Mouse (Mus musculus) kidney, postnatal 14 days (tissue): ENCODE results near the gene Chst11.

Experiments used
- DNase-seq: peaks from one replicate; pipeline ENCODE4 v3.0.0; 2022; ENCODE audit warnings: mixed read lengths

The Chst11 gene

GRCm38 (mm10) chr10:82991756-82992519 lies 6.6 kb downstream of the Chst11 start:
- no peak for DNase-seq

- DNase-seq, result no peak
These were observed 9.0 kb downstream of the Chst11 start for GRCm38 (mm10) chr10:82994284-82994683.

- no peak for DNase-seq
These were observed 12.2 kb downstream of the Chst11 start for GRCm38 (mm10) chr10:82997460-82997859.

GRCm38 (mm10) chr10:83000169-83000568 lies 14.9 kb downstream of the Chst11 start:
- no peak for DNase-seq

- DNase-seq, result no peak
These were observed 15.4 kb downstream of the Chst11 start for GRCm38 (mm10) chr10:83000721-83001120.

GRCm38 (mm10) chr10:83003899-83004298 lies 18.6 kb downstream of the Chst11 start:
- DNase-seq, result no peak

GRCm38 (mm10) chr10:83004389-83004788 lies 19.1 kb downstream of the Chst11 start:
- DNase-seq, result peak; percentile 20

- peak; percentile 20 for DNase-seq
These were observed 19.7 kb downstream of the Chst11 start for GRCm38 (mm10) chr10:83005003-83005402.

- no peak for DNase-seq
These were observed 21.0 kb downstream of the Chst11 start for GRCm38 (mm10) chr10:83006258-83006657.

- DNase-seq, result no peak
These were observed 28.7 kb downstream of the Chst11 start for GRCm38 (mm10) chr10:83013984-83014383.

- no peak for DNase-seq
These were observed 30.6 kb downstream of the Chst11 start for GRCm38 (mm10) chr10:83015919-83016318.

- no peak for DNase-seq
These were observed 31.5 kb downstream of the Chst11 start for GRCm38 (mm10) chr10:83016779-83017178.

- no peak for DNase-seq
These were observed 32.6 kb downstream of the Chst11 start for GRCm38 (mm10) chr10:83017760-83018498.

GRCm38 (mm10) chr10:83018521-83018920 lies 33.2 kb downstream of the Chst11 start:
- DNase-seq, result no peak

GRCm38 (mm10) chr10:83019497-83020270 lies 34.4 kb downstream of the Chst11 start:
- DNase-seq, result no peak

- no peak for DNase-seq
These were observed 37.3 kb downstream of the Chst11 start for GRCm38 (mm10) chr10:83022616-83023015.

- DNase-seq, result no peak
These were observed 40.9 kb downstream of the Chst11 start for GRCm38 (mm10) chr10:83026174-83026573.

GRCm38 (mm10) chr10:83027673-83028072 lies 42.4 kb downstream of the Chst11 start:
- DNase-seq, result no peak

GRCm38 (mm10) chr10:83030103-83030661 lies 44.9 kb downstream of the Chst11 start:
- DNase-seq, result no peak

- no peak for DNase-seq
These were observed 45.6 kb downstream of the Chst11 start for GRCm38 (mm10) chr10:83030928-83031327.

- no peak for DNase-seq
These were observed 46.3 kb downstream of the Chst11 start for GRCm38 (mm10) chr10:83031561-83031960.

GRCm38 (mm10) chr10:83032559-83032958 lies 47.3 kb downstream of the Chst11 start:
- peak; percentile 42 for DNase-seq
